Mouse (Mus musculus) layer of hippocampus, postnatal 36 days (tissue): ENCODE results near the gene Srpk1. TPM values are rescaled to one million over a fixed set of nuclear protein-coding genes. Genes with fewer than 3 reads are reported as not detected.

Experiments
- DNase-seq, 2 experiments: peaks; one replicate each; pipeline ENCODE4 v3.0.0; 2022
- total RNA-seq, 2 experiments: library from RNA; stranded (reverse); gene quantifications; 2 replicates each; pipeline ENCODE4 v1.2.3; 2021

The Srpk1 gene
- 10 to 100 TPM; 77.8 to 83.3 TPM for total RNA-seq

DNA sequence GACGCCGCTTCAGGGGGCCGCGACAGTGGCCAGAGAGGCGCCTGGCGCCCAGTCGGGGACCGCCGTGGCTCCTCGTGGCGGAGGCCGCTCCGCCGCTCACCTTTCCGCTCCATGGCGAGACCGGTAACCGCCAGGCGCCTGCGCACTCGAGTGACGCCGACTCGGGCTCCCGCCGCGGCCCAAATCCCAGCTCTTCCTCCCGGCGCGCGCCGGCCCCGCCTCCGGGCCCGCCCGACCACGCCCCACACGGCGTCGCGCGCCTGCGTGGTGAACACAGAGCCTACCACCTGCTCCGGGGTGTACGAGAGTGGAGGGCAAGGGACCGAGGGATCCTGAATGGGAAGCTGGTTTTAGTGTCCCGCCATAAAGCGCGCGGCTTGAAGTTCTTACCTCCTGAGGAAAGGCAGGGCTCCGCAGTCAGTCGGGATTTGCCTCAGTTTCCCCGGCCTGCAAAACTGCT, at the start of gene Srpk1:
Gene Srpk1, minus strand, starts transcription at position 410 of the 460 bp plus-strand sequence.
- peak; percentile 87 for DNase-seq

DNA sequence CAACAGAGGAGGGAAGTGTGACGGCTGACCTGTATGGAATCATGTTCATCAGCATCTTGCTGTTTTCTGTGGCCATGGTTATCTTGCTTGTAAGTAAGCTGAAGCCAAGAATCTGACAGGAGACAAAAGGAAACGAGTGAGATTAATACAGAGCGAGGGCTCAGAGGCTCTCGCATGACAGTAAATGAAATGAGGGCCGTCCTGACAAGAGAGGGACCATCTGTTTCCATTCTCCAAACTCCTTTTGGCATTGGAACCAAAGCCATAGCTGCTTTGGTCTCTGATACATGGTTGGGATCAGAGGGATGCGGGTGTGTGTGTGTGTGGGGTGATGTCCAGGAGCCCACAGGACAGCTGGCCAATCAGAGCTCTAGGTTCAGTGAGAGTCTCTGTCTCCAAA, 37.1 kb upstream of the Srpk1 start:
- no peak for DNase-seq

DNA sequence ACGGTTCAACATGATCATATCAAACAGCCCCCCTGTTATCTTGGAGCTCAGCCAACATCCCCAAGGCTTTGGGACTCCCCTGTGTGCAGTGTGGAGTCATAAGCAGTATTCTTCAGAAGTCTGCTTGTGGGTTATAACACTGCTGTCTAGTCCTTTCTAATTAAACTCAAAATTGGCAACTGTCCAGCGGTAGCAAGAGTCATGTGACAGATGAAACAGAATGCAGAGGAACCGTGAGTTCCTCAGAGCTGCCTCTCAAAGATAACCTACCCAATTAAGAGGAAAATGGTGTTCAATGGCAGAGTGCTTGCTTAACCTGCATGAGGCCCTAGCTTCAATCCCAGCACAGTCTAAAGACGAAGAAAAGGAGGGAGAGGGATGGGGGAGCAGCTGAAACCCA, 35.4 kb upstream of the Srpk1 start:
- no peak for DNase-seq

DNA sequence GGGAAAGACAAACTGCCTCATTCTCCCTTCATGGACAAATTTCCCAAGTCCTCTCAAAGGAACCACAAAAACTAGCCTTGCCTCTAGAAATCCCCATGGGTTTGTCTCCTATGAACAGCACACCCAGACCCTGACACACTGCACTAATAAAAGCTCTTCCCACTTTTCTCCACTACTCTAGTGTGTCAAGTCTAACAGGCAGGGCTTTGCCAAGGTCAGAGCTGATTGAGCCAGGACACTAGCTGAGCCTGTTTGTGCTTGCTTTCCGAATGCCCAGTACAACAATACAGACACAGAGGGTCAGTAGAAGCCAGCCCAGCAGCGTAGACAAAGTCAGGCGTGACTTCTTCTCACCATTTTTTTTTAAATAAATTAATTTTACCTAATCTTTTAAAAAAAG, 27.8 kb upstream of the Srpk1 start:
- DNase-seq, result no peak

DNA sequence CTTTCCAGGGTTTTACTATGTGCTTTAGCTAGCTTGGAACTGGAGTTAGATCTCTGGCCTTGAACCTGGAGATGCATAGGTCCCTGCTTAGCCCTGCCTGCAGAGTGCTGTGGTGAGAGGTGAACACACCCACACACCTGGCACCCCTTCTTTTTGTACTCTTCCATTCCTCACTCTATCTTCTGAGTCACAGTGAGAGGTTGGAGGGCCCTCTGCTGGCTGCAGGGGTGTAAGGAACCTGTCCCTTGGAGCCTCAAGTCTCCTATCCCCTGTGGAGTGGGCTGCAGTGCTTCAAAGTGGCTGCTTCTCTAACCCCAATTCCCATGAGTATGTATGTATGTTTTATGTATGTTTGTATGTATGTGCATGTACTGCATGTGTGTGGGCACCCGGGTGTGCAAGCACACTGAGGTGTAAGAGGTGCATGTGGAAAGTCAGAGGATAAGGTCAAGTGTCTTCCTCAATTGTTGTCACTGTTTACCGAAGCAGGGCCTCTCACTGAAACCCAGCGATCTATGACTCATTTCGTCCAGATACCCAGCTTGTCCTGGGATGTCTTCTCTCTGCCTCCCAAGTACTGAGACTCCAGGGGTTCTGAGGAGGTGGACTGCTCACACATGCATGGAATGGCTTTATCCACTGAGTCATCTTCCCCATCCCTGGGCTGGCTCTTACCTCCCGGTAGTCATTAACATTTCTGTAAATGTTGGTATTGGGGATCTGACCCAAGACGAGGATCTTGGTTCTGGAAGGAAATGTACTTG, 26.3 kb upstream of the Srpk1 start:
- DNase-seq, result peak; percentile 37 to 61

DNA sequence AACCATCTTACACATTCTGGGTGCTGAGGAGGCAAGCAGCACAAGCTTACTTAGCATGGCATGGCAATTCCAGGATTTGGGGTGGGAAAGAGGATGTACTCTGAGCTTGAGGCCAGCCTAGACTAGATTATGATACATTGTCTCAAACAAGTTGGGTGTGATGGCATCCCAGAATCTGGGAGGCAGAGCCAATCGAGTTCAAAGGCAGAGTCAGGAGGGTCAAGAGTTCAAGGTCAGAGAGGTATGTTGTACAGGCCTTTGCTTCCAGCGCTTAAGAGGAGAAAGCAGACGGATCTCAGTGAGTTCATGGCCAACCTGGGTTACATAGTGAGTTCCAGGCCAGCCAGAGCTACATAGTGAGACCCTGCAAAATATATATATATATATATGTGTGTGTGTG, 23.7 kb upstream of the Srpk1 start:
- DNase-seq, result no peak

DNA sequence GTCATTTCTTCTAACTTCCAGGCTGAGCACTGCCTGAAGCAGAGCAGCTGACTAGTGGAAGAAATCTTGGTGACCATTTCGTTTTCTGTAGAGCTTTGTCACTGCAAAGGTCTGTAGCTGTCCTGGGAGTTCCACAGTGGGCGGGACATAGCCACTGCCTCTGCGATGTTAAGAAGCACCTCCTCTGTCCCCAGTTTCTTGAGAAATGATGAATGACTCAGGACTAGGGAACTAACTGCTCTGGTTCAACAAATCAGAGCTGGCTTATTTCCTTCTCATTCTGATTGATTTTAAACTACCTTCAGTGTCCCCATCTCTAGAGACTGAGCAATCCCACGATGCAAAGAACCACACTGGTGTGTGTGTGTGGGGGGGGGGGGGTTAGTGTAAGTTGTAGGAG, 21.6 kb upstream of the Srpk1 start:
- no peak for DNase-seq

DNA sequence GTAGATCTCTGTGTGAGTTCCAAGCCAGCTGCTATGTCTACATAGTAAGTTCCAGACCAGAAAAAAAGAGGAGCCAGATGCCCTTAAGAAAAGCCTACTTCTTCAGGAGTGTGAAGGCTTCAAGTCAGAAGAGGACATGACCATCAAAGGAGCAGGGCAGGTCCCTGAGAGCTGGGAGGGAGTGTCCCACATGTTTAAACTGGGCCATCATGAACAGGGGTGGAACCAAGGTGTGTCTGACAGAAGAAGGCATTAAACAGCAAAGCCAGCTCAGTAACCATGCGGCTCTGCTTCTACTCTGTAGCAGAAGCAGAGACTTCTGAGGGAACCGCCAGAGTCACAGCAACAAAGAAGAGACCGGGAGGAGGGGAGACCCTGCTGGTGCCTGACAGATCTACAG, 21.2 kb upstream of the Srpk1 start:
- DNase-seq, result no peak

DNA sequence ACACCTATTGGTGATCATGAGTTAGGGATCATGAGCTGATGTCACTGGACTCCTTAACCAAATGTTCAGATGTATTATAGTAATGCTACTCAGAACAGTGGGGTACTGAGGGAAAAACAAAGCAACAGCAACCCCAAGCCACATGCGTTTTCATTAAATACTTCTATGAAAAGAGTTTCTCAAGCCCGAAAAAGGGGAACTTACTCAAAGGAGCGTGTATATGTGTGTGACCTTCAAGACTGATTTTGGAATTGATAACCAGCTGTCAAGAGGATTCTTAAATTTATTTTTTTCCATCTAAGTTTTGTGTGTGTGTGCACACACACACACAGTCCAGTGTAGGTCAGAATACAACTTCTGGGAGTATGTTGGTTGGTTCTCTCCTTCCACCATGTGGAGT, 17.6 kb upstream of the Srpk1 start:
- DNase-seq, result no peak

DNA sequence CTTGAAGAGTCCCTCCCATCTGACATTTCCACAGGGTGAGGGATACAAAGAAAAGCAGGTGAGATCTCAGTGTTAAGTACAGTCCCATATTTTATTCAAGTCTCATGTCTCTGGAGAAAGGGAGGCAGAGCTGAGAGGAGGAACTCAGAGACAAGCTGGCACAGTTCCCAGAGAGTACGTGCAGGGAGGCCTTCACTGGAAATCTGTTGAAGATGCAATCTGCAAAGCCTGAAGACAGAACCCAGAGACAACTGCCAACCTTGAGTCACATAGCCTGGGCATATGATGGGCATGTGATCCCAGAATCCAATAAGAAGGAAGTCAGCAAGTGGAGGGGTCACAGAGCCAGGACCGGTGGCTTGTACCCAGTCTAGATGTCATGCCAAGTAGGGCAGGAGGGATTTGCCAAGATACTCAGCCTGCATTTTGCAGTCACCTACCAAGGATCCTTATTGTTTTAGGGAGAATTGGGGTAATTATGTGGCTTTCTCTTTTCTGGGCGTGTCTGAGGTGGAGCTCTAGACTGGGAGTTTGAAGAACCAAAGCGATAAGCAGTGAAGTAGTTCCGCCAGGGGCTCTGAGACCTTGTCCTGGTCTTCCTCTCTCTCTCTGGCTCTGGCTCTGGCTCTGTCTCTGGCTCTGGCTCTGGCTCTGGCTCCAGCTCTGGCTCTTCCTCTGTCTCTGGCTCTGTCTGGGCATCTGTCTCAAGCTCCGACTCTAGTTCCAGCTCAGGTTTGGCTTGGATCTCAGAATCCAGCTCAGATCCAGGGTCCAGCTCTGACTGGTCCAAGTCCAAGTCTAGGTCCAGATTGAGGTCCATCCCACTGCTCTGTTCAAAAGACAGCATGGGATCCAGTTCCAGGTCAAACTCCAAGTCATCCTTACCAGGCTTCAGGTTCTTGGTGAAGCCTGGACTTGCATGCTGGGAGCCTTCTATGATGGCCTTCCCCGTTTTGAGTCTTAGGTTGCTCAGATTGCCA, 15.5 kb upstream of the Srpk1 start:
- peak; percentile 43 to 53 for DNase-seq

DNA sequence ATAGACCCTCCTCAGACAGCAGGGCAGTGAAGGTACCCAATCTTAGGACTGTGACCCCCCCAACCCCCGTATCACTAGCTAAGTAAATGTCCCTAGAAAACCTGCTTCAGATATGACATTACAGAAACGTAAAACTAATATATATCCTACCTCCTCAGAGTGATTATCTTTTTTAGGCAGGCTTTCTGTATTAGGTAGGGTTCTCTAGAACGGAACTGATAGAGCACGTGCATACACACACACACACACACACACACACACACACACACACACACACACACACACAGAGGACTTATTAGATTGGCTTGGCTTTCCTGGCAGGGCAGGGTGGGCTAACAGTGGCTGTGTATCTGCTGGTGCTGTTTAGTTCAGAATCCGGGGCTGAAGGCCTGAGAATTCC, 13.3 kb upstream of the Srpk1 start:
- no peak for DNase-seq

DNA sequence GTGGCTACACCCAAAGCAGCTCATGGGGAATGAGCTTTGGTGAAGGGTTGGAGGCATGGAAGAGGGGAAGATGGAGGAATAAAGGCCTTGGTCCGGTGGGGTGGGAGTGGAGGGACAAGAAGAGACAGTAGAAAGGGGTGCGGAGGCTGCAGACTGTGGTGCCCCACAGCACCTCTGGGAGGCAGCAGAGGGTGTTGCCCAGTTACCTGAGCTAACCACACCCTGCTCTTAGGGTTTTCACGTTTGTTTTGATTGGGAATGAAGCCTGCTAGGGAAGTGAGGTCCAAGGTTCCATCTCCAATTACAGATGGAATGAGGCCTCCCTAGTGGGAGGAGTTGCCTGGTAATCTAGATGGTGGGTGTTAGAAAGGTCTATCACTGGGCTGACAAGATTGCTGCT, 6.6 kb upstream of the Srpk1 start:
- DNase-seq, result no peak

DNA sequence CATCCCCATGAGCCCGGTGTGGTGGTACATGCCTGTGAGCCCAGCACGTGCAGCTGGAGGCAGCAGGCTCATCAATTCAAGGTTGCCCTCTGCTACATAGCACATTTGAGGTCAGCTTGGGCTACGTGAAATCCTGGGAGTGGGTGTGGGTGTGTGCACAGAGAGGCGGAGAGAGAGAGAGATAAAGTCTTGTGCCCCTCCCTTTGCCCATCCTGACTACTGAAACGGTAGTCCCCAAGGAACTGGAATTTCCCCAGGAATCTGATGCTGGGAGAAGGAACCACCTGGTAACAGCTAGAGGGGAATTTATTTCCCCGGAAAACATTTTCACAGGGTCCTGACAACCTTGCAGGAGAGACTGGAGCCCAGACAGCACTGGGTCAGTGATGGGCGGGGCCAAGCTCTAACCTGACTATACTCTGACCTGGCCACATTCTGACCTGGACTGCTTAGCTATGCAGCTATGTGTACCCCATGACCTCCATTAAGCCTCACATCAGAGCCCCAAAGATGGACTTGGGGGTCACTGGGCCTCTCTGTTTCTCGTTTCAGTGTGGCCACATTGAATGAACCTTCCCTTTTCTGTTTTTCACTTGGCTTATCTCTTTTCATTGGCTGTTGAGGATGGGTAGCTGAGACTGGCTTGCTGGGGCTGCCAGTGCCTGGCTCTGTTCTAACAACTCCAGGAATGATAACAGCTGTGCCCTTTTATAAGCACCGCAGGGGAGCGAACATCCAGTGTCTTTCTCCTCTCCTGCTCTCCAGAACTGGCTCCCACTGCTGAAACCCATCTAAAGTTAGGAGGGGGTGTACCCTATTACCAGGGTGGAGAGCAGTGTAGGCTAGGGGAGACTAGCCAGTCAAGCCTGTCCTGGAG, 6.0 kb upstream of the Srpk1 start:
- DNase-seq, result no peak

DNA sequence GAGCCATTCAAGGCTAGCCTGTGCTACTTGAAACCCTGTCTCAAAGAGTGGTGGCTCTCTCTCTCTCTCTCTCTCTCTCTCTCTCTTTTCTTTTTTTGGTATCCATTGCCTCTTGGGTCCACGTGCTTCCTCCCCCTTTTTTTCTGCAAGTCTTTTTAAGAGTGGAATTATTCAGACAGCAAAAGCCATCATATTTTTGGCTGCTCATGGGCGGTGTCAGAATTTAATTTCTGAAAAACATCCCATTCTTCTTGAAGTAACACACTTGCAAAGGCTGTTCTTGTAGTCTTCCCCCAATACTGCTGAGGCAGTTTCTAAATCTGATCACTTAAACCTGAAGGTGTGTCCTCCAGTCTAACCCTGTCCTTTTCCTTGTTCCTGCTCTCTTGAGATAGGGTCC, 4.4 kb upstream of the Srpk1 start:
- DNase-seq, result no peak

DNA sequence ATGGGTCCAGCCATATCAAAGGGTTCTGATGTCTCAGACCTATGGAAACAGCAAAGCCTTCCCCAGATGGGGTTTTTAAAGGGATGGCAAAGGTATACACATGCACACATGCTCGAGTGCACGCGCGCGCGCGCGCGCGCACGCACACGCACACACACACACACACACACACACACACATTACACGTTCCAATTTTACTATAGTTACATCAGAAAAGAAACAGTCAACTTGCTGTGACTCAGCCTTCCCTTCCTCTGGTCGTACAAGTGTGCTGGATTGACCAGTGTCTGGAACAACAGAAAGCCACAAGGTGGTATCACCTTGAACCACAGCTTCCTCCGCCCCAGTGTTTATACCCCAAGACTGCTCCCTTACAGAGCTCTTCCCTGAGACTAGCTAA, 2.8 kb upstream of the Srpk1 start:
- no peak for DNase-seq

DNA sequence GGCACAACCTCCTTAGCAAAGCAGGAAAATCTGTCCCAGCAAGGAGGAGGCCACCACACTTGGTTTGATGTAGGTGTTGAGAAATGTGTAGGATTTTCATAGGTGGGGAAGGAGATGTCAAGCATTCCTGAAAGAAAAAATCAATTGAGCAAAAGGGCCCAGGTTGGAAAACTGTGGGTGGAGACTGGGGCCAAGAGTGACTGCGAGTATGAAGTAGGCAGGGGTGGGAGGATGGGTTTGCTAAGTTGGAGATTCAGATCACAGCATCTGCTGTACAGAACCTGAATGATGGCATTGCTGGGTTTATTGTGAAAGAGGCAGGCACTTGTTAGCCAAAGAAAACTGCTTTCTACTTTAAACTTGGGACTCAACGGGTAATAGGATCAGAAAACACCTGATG, 2.3 kb upstream of the Srpk1 start:
- no peak for DNase-seq

DNA sequence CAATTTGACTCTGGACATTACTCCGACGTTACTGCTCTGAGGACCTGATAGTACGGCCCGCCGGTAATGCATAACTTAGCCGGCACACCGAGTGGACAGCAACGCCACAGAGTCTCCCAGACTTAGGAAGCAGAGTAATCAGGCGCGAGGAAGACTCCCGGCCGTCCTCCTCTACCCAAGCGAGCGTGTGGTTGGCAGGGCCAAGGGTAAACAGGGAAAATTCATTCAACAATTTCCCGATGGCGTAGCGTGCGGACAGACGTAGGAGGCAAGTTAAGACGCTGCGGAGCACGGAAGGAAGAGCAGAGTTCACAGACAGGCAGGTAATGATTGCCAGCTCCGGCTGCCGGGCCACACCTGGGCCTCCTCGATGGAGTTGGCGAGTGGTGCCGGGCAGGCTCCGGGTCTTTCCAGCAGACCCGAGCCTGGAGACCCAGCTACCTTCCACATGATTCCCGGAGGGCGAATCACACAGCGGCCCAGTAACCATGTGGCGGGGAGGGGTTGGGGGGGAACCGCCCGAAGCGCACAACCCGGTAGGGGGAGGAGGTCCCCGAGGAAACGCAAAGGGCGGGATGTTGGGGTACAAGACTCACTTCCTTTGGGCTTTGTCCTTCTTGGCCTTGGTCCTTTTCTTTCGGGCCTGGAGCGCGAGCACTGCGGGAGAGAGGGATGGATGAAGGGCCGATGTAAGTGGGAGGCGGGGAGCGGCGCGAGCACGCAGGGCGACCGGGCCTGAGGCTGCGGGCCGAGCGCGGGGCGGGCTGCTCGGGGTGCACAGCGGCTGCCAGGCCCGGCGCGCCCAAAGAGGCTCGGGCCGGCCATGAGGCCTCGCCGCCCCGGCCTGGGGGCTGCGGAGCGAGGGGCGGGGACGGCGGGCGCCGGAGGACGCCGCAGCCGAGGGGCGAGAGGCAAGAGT, 869 bp downstream of the Srpk1 start:
- peak; percentile 56 to 63 for DNase-seq

DNA sequence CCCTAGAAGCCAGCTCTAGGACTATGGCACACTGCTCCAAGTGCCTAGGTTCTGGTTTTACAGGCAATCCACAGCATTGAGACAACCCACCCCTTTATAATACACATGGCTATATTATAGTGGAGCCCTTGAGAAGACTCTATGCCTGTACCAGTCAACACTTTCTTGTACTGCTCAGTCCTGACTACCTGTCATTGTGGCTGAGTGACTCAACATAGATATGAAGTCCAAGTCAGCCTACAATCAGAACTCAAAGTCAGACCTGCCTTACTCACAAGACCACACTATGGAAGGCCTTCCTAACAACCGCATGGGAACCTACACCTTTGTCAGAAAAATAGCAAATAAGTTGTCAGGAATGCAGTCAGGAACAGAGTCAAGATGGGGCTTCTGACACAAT, 3.7 kb downstream of the Srpk1 start:
- no peak for DNase-seq

DNA sequence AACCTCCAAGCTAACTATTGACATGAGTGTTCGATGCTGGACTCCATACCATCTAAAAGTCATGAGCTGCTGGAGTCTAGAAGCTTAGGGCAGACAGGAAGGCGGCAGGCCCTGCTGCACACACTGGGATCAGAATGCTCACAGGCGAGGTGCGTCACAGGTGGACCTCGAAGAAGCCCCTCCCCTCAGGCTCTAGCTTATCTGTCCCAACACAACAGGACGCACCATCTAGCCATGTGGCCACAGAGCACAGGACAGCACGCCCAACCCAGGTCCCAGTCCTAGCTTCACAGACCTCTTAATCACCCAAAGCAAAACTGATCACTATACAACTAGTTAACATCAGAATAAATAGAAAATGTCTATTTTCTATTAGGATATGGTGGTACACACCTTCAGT, 4.4 kb downstream of the Srpk1 start:
- no peak for DNase-seq

DNA sequence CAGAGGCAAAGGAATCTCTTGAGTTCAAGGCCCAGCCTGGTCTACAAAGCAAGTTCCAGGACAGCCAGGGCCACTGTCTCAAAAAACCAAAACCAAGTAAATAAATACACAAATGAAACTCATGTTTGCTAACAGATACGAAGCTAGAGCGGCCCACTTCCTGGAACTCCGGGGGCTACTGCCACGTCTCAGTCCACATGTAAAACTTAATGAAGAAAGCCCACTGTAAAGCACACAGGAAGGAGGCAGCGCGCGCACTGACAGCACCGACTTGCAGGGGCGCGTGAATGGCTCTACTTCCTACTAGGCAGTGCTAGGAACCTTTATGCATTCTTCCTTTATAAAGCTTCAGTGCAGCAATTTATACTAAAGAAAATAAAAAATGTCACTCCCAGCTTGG, 4.9 kb downstream of the Srpk1 start:
- no peak for DNase-seq

DNA sequence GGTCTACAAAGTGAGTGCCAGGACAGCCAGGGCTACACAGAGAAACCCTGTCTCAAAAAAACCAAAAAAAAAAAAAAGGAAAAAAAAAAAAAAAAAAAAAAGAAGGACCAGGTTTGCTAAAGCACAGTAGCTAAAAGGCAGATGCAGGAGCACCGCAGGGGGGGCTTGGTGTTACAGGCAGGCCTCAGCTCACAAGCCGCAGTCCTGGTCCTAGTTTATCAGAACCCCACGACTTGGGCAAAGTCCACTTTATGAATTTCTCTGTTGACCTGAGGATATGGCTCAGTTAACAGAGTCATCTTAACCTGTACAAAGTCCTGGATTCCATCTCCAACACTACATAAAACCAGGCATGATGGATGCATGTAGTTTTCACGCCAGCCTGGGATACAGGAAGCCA, 7.2 kb downstream of the Srpk1 start:
- no peak for DNase-seq

DNA sequence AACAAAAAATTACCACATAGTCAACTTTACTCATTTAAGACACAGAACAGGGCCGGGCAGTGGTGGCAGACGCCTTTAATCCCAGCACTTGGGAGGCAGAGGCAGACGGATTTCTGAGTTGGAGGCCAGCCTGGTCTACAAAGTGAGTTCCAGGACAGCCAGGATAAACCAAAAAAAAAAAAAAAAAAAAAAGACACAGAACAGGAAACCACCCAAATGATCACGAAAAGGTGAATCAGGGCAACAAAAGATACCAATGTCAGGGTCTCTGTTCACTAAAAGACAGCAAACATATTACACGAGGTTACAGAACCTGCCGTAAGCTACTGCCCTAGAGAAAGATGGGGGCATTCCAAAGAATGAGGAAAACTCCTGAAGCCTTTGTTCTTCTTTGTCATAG, 9.4 kb downstream of the Srpk1 start:
- DNase-seq, result no peak
